Mouse (Mus musculus) kidney, adult 18-20 months (tissue): ENCODE measurements at regions not wholly inside any gene's neighbourhood (a gene's known extent, or its start where the extent isn't known, plus 50 kb on each side); places are given as distances from the start of the nearest gene placed in this dataset.

Experiments used
- DNase-seq: peaks from one replicate; pipeline ENCODE4 v3.0.0; 2021

- DNase-seq = peak; percentile 35
Measured at GRCm38 (mm10) chr13:73405720-73406629, 61.0 kb upstream of the Lpcat1 start.

- no peak for DNase-seq
Measured at GRCm38 (mm10) chr13:73400921-73401320, 66.1 kb upstream of the Lpcat1 start.

GRCm38 (mm10) chr13:73397033-73397432 lies 68.7 kb upstream of the Ndufs6 start:
- no peak for DNase-seq

GRCm38 (mm10) chr13:73395856-73396255 lies 67.5 kb upstream of the Ndufs6 start:
- no peak for DNase-seq

GRCm38 (mm10) chr13:73389051-73389450 lies 60.7 kb upstream of the Ndufs6 start:
- no peak for DNase-seq

GRCm38 (mm10) chr13:73383585-73383984 lies 55.2 kb upstream of the Ndufs6 start:
- no peak for DNase-seq
